Mouse (Mus musculus) effector memory CD4-positive, alpha-beta T cell, adult 7 months (primary cell): ENCODE measurements around the gene Bcl11a. TPM values are rescaled to one million over a fixed set of nuclear protein-coding genes. Genes with fewer than 3 reads are reported as not detected.

ENCODE experiments used
- polyA plus RNA-seq: library from polyadenylated mRNA; unstranded; fragments of 100-300 nt; shearing (Covaris generic); gene quantifications from one replicate; pipeline ENCODE4 v1.2.1, GENCODE M21; 2017

Bcl11a gene
- not detected for polyA plus RNA-seq

GRCm38 (mm10) chr11:24077795-24078705 lies at the start of gene Bcl11a:
TSS of gene Bcl11a (plus strand) at chr11:24078056.

GRCm38 (mm10) chr11:24074634-24075104 lies 3.2 kb upstream of the Bcl11a start, which contains the start of gene A830031A19Rik:
TSS of gene A830031A19Rik (minus strand) at chr11:24075054.

Other genes starting within 250 kb of the Bcl11a start
- gene Papolg, start 182.8 kb upstream of the Bcl11a start, polyA plus RNA-seq = 39.5 TPM
- gene A830031A19Rik, start 3.0 kb upstream of the Bcl11a start, polyA plus RNA-seq = not detected